In the genomic region with DNA sequence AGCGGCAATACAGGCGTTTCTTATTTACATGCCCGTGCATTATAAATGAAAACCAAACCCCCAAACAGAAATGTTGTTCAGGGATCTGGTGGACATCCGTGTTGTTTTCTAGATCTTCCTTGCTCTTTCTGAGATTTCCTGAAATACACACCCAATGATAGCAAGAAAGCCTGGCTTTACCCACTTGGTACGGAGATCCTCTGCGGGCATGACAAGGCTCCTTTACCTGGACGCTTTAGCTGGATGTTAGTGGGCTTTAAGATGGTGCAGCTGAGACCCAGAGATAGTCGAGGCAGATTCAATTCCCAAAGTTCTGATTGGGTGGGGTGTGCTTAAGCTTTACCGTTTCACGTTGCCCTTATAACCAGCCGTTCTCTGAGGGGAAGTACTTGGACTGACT, we compare ENCODE assay signal across 14 mouse cellular contexts. TPM values are rescaled to one million over a fixed set of nuclear protein-coding genes. Genes with fewer than 3 reads are reported as not detected.
DNase-seq lines count a peak whose midpoint lies in the region; ATAC-seq and TF ChIP-seq lines count a peak whose summit lies in the region.
"Had no signal": no experiment of that assay in that cellular context is flagged by ENCODE, and none has a peak within 500 bp of the region (broad histone marks: within the 10 kb centered on the region; RNA-seq: fewer than 3 reads in every experiment).

No protein-coding gene starts in this region.

- no peak for TF ChIP-seq CTCF in heart, adult 2 months (IDR thresholded peaks at IDR 0.05)
- no peak for TF ChIP-seq CTCF in liver, adult 2 months (IDR thresholded peaks at IDR 0.05; ENCODE audit: low read depth, low read length)

- H3K79me2 ChIP-seq in heart, adult 2 months (replicated peaks; ENCODE audit: control insufficient read depth, insufficient read depth, low read length): no peaks in the 10 kb centered on the region
- no peaks in the 10 kb centered on the region for H3K79me2 ChIP-seq in liver, adult 2 months (ENCODE audit: control insufficient read depth, insufficient read depth, low read length)

- TF ChIP-seq EP300 in heart, adult 2 months (IDR thresholded peaks at IDR 0.05; ENCODE audit: insufficient read depth, low read depth, low read length): no peak

- no peak for TF ChIP-seq POLR2A in heart, adult 2 months (IDR thresholded peaks at IDR 0.05; ENCODE audit: insufficient read depth, low read depth, low read length)
- TF ChIP-seq POLR2A in liver, adult 2 months (IDR thresholded peaks at IDR 0.05; ENCODE audit: extremely low read depth, insufficient read depth, low read length): no peak

- H3K4me2 ChIP-seq in intestine, embryonic 14.5 days (ENCODE audit: low read length): peak overlapping the region; percentile 44; the same call in 1 of the 2 replicates
- H3K4me2 ChIP-seq in neural tube, embryonic 14.5 days (ENCODE audit: low read depth, low read length): no peak overlapping the region
- H3K4me2 ChIP-seq in forebrain, embryonic 12.5 days: no peak overlapping the region
- H3K4me2 ChIP-seq: embryonic facial prominence, embryonic 15.5 days; midbrain, embryonic 15.5 days had no signal

- H3K4me3 ChIP-seq in heart, adult 2 months: peak overlapping the region; percentile 53
- H3K4me3 ChIP-seq in liver, adult 2 months (ENCODE audit: insufficient read depth, low read depth, low read length): peak overlapping the region; percentile 45
- H3K4me3 ChIP-seq in intestine, embryonic 14.5 days (ENCODE audit: low read depth, low read length): peak overlapping the region; percentile 24
- H3K4me3 ChIP-seq in neural tube, embryonic 14.5 days (ENCODE audit: low read depth, low read length): peak overlapping the region; percentile 8; the same call in 1 of the 2 replicates
- H3K4me3 ChIP-seq in forebrain, embryonic 12.5 days (replicated peaks): no peak overlapping the region

- no peaks in the 10 kb centered on the region for H3K27me3 ChIP-seq in heart, adult 2 months (ENCODE audit: control insufficient read depth, insufficient read depth, low read length)
- no peaks in the 10 kb centered on the region for H3K27me3 ChIP-seq in liver, adult 2 months (ENCODE audit: control insufficient read depth, insufficient read depth, low read length)
- no peaks in the 10 kb centered on the region for H3K27me3 ChIP-seq in intestine, embryonic 14.5 days (replicated peaks; ENCODE audit: control insufficient read depth, insufficient read depth, low read length)
- H3K27me3 ChIP-seq in neural tube, embryonic 14.5 days (ENCODE audit: control insufficient read depth, insufficient read depth, low read length): no peaks in the 10 kb centered on the region
- H3K27me3 ChIP-seq in forebrain, embryonic 12.5 days: no peaks in the 10 kb centered on the region
- H3K27me3 ChIP-seq: embryonic facial prominence, embryonic 15.5 days; midbrain, embryonic 15.5 days had no signal

- 45% methylated on average over 11 of the region's 11 CpGs for WGBS in heart, adult 2 months
- WGBS in liver, adult 2 months: 31% methylated on average over 11 of the region's 11 CpGs
- WGBS in intestine, embryonic 14.5 days: 78% methylated on average over 11 of the region's 11 CpGs
- WGBS in neural tube, embryonic 14.5 days: 76% methylated on average over 11 of the region's 11 CpGs
- 88% methylated on average over 11 of the region's 11 CpGs for WGBS in forebrain, embryonic 12.5 days

- DNase-seq in heart, adult 2 months: no peak
- DNase-seq in heart, postnatal 25 days (ENCODE audit: low spot score): no peak
- no peak for DNase-seq in liver, adult 2 months (ENCODE audit: extremely low read depth, low read depth, low spot score)
- no peak for DNase-seq in liver
- no peak for DNase-seq in intestine, embryonic 14.5 days (ENCODE audit: low spot score)
- DNase-seq in spleen, postnatal 4 days (ENCODE audit: low spot score in 2 of 2): no peak
- DNase-seq: adrenal gland, postnatal 14 days; cerebellum, adult 11-12 months; gastrocnemius, postnatal 10 days had no signal

- peak overlapping the region; percentile 88 for H3K27ac ChIP-seq in heart, adult 2 months
- H3K27ac ChIP-seq in liver, adult 2 months (replicated peaks; ENCODE audit: insufficient read depth, low read depth, low read length): peak overlapping the region; percentile 77
- H3K27ac ChIP-seq in intestine, embryonic 14.5 days (ENCODE audit: low read depth): no peak overlapping the region
- H3K27ac ChIP-seq in neural tube, embryonic 14.5 days (ENCODE audit: low read depth, low read length): no peak overlapping the region
- no peak overlapping the region for H3K27ac ChIP-seq in forebrain, embryonic 12.5 days
- H3K27ac ChIP-seq: embryonic facial prominence, embryonic 15.5 days; midbrain, embryonic 15.5 days had no signal

- no peaks in the 10 kb centered on the region for H3K9me3 ChIP-seq in intestine, embryonic 14.5 days (ENCODE audit: control insufficient read depth, low read length)
- no peaks in the 10 kb centered on the region for H3K9me3 ChIP-seq in neural tube, embryonic 14.5 days (ENCODE audit: control insufficient read depth, low read length)
- H3K9me3 ChIP-seq in forebrain, embryonic 12.5 days: no peaks in the 10 kb centered on the region
- H3K9me3 ChIP-seq: embryonic facial prominence, embryonic 15.5 days; midbrain, embryonic 15.5 days had no signal

- peak overlapping the region; percentile 69 for H3K9ac ChIP-seq in heart, adult 2 months (ENCODE audit: low read depth, low read length)
- peak overlapping the region; percentile 45 for H3K9ac ChIP-seq in liver, adult 2 months (ENCODE audit: low read depth, low read length)
- no peak overlapping the region for H3K9ac ChIP-seq in intestine, embryonic 14.5 days (ENCODE audit: low read length)
- no peak overlapping the region for H3K9ac ChIP-seq in neural tube, embryonic 14.5 days (replicated peaks; ENCODE audit: low read depth, low read length)
- H3K9ac ChIP-seq in forebrain, embryonic 12.5 days: no peak overlapping the region
- H3K9ac ChIP-seq: embryonic facial prominence, embryonic 15.5 days; midbrain, embryonic 15.5 days had no signal

- peaks cover 12% of the 10 kb centered on the region for H3K36me3 ChIP-seq in heart, adult 2 months (ENCODE audit: control insufficient read depth, insufficient read depth, low read length)
- no peaks in the 10 kb centered on the region for H3K36me3 ChIP-seq in liver, adult 2 months (ENCODE audit: control insufficient read depth, insufficient read depth, low read length)
- no peaks in the 10 kb centered on the region for H3K36me3 ChIP-seq in intestine, embryonic 14.5 days (ENCODE audit: control insufficient read depth, insufficient read depth, low read length)
- no peaks in the 10 kb centered on the region for H3K36me3 ChIP-seq in neural tube, embryonic 14.5 days (ENCODE audit: control insufficient read depth, insufficient read depth, low read length)
- H3K36me3 ChIP-seq in forebrain, embryonic 12.5 days (replicated peaks): no peaks in the 10 kb centered on the region
- H3K36me3 ChIP-seq: embryonic facial prominence, embryonic 15.5 days; midbrain, embryonic 15.5 days had no signal

- ATAC-seq in intestine, embryonic 14.5 days (replicated peaks; ENCODE audit: low FRiP score, low TSS enrichment, low read depth): no peak
- ATAC-seq in neural tube, embryonic 14.5 days (ENCODE audit: low read depth): no peak
- no peak for ATAC-seq in forebrain, embryonic 12.5 days (ENCODE audit: low FRiP score)
- ATAC-seq: inflammation-experienced regulatory T-cells, adult 6 months; midbrain, embryonic 15.5 days had no signal

- H3K4me1 ChIP-seq in heart, adult 2 months (ENCODE audit: control insufficient read depth, insufficient read depth, low read length): peaks cover 10% of the 10 kb centered on the region
- peaks cover 11% of the 10 kb centered on the region for H3K4me1 ChIP-seq in liver, adult 2 months (ENCODE audit: control insufficient read depth, insufficient read depth, low read length)
- H3K4me1 ChIP-seq in intestine, embryonic 14.5 days (replicated peaks; ENCODE audit: control insufficient read depth, insufficient read depth, low read length): no peaks in the 10 kb centered on the region; the same call in 1 of the 2 replicates
- no peaks in the 10 kb centered on the region for H3K4me1 ChIP-seq in neural tube, embryonic 14.5 days (ENCODE audit: control insufficient read depth, insufficient read depth, low read length)
- H3K4me1 ChIP-seq in forebrain, embryonic 12.5 days: peaks cover 14% of the 10 kb centered on the region

- intact Hi-C loops in heart, adult 2 months (cut with DNase I): loop anchor here (2.0 to 5.0 kb wide), 5 partner anchors 16 to 71 kb away; no protein-coding TSS in a partner anchor
- intact Hi-C loops in heart, postnatal 25 days (cut with DNase I): loop anchor here (2.0 kb wide), 2 partner anchors 30 to 32 kb away; no protein-coding TSS in a partner anchor

RNA-seq across cellular contexts. Expression of gene Adgrf5, which starts 0.8 kb away (rescaled TPM):
- 100 to 1,000 TPM; 184 to 231 TPM for total RNA-seq in heart, adult 2 months (2021)
- 57.7 and 116 TPM in 2 replicates for polyA plus RNA-seq in heart, adult 2 months (2012; rRNA removed)
- total RNA-seq in heart, postnatal 25 days (2021): 100 to 1,000 TPM; 207 to 259 TPM
- 25.8 and 29.6 TPM in 2 replicates for total RNA-seq in liver, adult 2 months (2014; rRNA removed)
- 4.7 and 6.0 TPM in 2 replicates for polyA plus RNA-seq in liver, adult 2 months (2012; rRNA removed)
- 11.0 and 15.0 TPM in 2 replicates for polyA plus RNA-seq in intestine, embryonic 14.5 days (2014; fragmentation: Nextera tagmentation; extraction: Ambion mirVana)
- 4.1 and 8.9 TPM in 2 replicates for polyA plus RNA-seq in neural tube, embryonic 14.5 days (2014; fragmentation: Nextera tagmentation; extraction: Ambion mirVana)
- 7.9 and 9.9 TPM in 2 replicates for polyA plus RNA-seq in forebrain, embryonic 12.5 days (2016; fragmentation: Nextera tagmentation; extraction: Ambion mirVana)
- polyA plus RNA-seq: inflammation-experienced regulatory T-cells, adult 6 months had no signal

Comparison
In these comparisons a context has a peak if more than half of its experiments do, and no peak if none do; other contexts are left out.
1. H3K27ac ChIP-seq: peak in heart, adult 2 months (single experiment) and liver, adult 2 months (single experiment); none in intestine, embryonic 14.5 days (single experiment), neural tube, embryonic 14.5 days (single experiment) and forebrain, embryonic 12.5 days (single experiment).
2. H3K9ac ChIP-seq: peak in heart, adult 2 months (single experiment) and liver, adult 2 months (single experiment); none in intestine, embryonic 14.5 days (single experiment), neural tube, embryonic 14.5 days (single experiment) and forebrain, embryonic 12.5 days (single experiment).